Mouse (Mus musculus): ENCODE measurements around the gene Usp21. TPM values are rescaled to one million over a fixed set of nuclear protein-coding genes. Genes with fewer than 3 reads are reported as not detected.

Usp21 gene
- polyA plus RNA-seq, 1 experiment from 2014 or later: 92.3 TPM

GRCm38 (mm10) chr1:171232800-171233730 lies 54.7 kb downstream of the Usp21 start:
- Histone ChIP-seq H3K27ac (ENCODE audit: low read depth, low read length) (no peak overlapping the region), H3K36me3 (ENCODE audit: control insufficient read depth, insufficient read depth, low read length) (peaks cover 36% of the 10 kb centered on the region), H3K4me1 (ENCODE audit: control insufficient read depth, insufficient read depth, low read depth, low read length) (no peaks in the 10 kb centered on the region), H3K9me3 (ENCODE audit: control insufficient read depth, low read length) (no peaks in the 10 kb centered on the region), H3K9ac (ENCODE audit: low read depth, low read length) (no peak overlapping the region), H3K4me2 (ENCODE audit: low read length) (no peak overlapping the region), H3K27me3 (replicated peaks; ENCODE audit: control insufficient read depth, insufficient read depth, low read length) (no peaks in the 10 kb centered on the region), H3K4me3 (ENCODE audit: low read length) (no peak overlapping the region)
- 88% methylated on average over 12 of the region's 12 CpGs for WGBS
- no peak for ATAC-seq

GRCm38 (mm10) chr1:171232348-171232747 lies 55.4 kb downstream of the Usp21 start:
- WGBS: 90% methylated on average over 5 of the region's 5 CpGs
- ATAC-seq: no peak
- no peaks in the 10 kb centered on the region for H3K4me1 ChIP-seq (ENCODE audit: control insufficient read depth, insufficient read depth, low read depth, low read length)
- no peak overlapping the region for H3K27ac ChIP-seq (ENCODE audit: low read depth, low read length)
- no peaks in the 10 kb centered on the region for H3K9me3 ChIP-seq (ENCODE audit: control insufficient read depth, low read length)
- no peaks in the 10 kb centered on the region for H3K27me3 ChIP-seq (replicated peaks; ENCODE audit: control insufficient read depth, insufficient read depth, low read length)
- no peak overlapping the region for H3K4me2 ChIP-seq (ENCODE audit: low read length)
- no peak overlapping the region for H3K9ac ChIP-seq (ENCODE audit: low read depth, low read length)
- H3K36me3 ChIP-seq (ENCODE audit: control insufficient read depth, insufficient read depth, low read length): peaks cover 29% of the 10 kb centered on the region
- H3K4me3 ChIP-seq (ENCODE audit: low read length): no peak overlapping the region

Other genes starting within 250 kb of the Usp21 start
- 9.8 and 11.5 TPM in 2 replicates for gene Fcgr3, start 223.1 kb downstream of the Usp21 start, polyA plus RNA-seq (2015; fragmentation: Nextera tagmentation; extraction: Ambion mirVana)
- gene Cfap126, start 174.1 kb downstream of the Usp21 start, polyA plus RNA-seq (2015; fragmentation: Nextera tagmentation; extraction: Ambion mirVana): 11.6 and 11.8 TPM in 2 replicates
- gene Sdhc, start 137.4 kb downstream of the Usp21 start, polyA plus RNA-seq (2015; fragmentation: Nextera tagmentation; extraction: Ambion mirVana): 316 and 354 TPM in 2 replicates
- 4.7 and 5.3 TPM in 2 replicates for gene Mpz, start 137.3 kb downstream of the Usp21 start, polyA plus RNA-seq (2015; fragmentation: Nextera tagmentation; extraction: Ambion mirVana)
- 44.7 and 48.7 TPM in 2 replicates for gene Pcp4l1, start 91.7 kb downstream of the Usp21 start, polyA plus RNA-seq (2015; fragmentation: Nextera tagmentation; extraction: Ambion mirVana)
- 0.26 and 0.73 TPM in 2 replicates for gene Nr1i3, start 74.0 kb downstream of the Usp21 start, polyA plus RNA-seq (2015; fragmentation: Nextera tagmentation; extraction: Ambion mirVana)
- 60.9 and 69.6 TPM in 2 replicates for gene Tomm40l, start 65.5 kb downstream of the Usp21 start, polyA plus RNA-seq (2015; fragmentation: Nextera tagmentation; extraction: Ambion mirVana)
- gene Apoa2, start 62.9 kb downstream of the Usp21 start, polyA plus RNA-seq (2015; fragmentation: Nextera tagmentation; extraction: Ambion mirVana): 5.2 and 6.5 TPM in 2 replicates
- gene Fcer1g, start 53.6 kb downstream of the Usp21 start, polyA plus RNA-seq (2015; fragmentation: Nextera tagmentation; extraction: Ambion mirVana): 25.5 and 25.7 TPM in 2 replicates
- 6.0 and 6.6 TPM in 2 replicates for gene Adamts4, start 37.6 kb downstream of the Usp21 start, polyA plus RNA-seq (2015; fragmentation: Nextera tagmentation; extraction: Ambion mirVana)
- 262 and 280 TPM in 2 replicates for gene Ndufs2, start 36.6 kb downstream of the Usp21 start, polyA plus RNA-seq (2015; fragmentation: Nextera tagmentation; extraction: Ambion mirVana)
- gene B4galt3, start 17.7 kb downstream of the Usp21 start, polyA plus RNA-seq (2015; fragmentation: Nextera tagmentation; extraction: Ambion mirVana): 101 and 106 TPM in 2 replicates
- gene Ppox, start 6.8 kb downstream of the Usp21 start, polyA plus RNA-seq (2015; fragmentation: Nextera tagmentation; extraction: Ambion mirVana): 42.7 and 47.9 TPM in 2 replicates
- 115 and 126 TPM in 2 replicates for gene Ufc1, start 7.0 kb upstream of the Usp21 start, polyA plus RNA-seq (2015; fragmentation: Nextera tagmentation; extraction: Ambion mirVana)
- gene Dedd, start 41.2 kb upstream of the Usp21 start, polyA plus RNA-seq (2015; fragmentation: Nextera tagmentation; extraction: Ambion mirVana): 46.5 and 49.5 TPM in 2 replicates
- gene Nit1, start 57.7 kb upstream of the Usp21 start, polyA plus RNA-seq (2015; fragmentation: Nextera tagmentation; extraction: Ambion mirVana): 51.2 and 54.7 TPM in 2 replicates
- 123 and 143 TPM in 2 replicates for gene Pfdn2, start 57.7 kb upstream of the Usp21 start, polyA plus RNA-seq (2015; fragmentation: Nextera tagmentation; extraction: Ambion mirVana)
- gene Klhdc9, start 72.8 kb upstream of the Usp21 start, polyA plus RNA-seq (2015; fragmentation: Nextera tagmentation; extraction: Ambion mirVana): 3.3 and 4.3 TPM in 2 replicates
- 4.1 and 4.7 TPM in 2 replicates for gene Nectin4, start 82.1 kb upstream of the Usp21 start, polyA plus RNA-seq (2015; fragmentation: Nextera tagmentation; extraction: Ambion mirVana)
- gene Arhgap30, start 101.0 kb upstream of the Usp21 start, polyA plus RNA-seq (2015; fragmentation: Nextera tagmentation; extraction: Ambion mirVana): 0.73 and 0.79 TPM in 2 replicates
- 150 and 170 TPM in 2 replicates for gene Usf1, start 123.3 kb upstream of the Usp21 start, polyA plus RNA-seq (2015; fragmentation: Nextera tagmentation; extraction: Ambion mirVana)
- 6.3 and 7.0 TPM in 2 replicates for gene Tstd1, start 130.9 kb upstream of the Usp21 start, polyA plus RNA-seq (2015; fragmentation: Nextera tagmentation; extraction: Ambion mirVana)
- gene F11r, start 149.5 kb upstream of the Usp21 start, polyA plus RNA-seq (2015; fragmentation: Nextera tagmentation; extraction: Ambion mirVana): 14.1 and 15.6 TPM in 2 replicates
- gene Alyref2, start 215.5 kb upstream of the Usp21 start, polyA plus RNA-seq (2015; fragmentation: Nextera tagmentation; extraction: Ambion mirVana): 25.7 and 28.3 TPM in 2 replicates
- not detected in 2 replicates for gene Itln1, start 247.3 kb upstream of the Usp21 start, polyA plus RNA-seq (2015; fragmentation: Nextera tagmentation; extraction: Ambion mirVana)

All from hindbrain, embryonic 16.5 days (tissue).